Mouse (Mus musculus): ENCODE data around the gene Utp18.

The Utp18 gene

GRCm38 (mm10) chr11:93829327-93829679 lies 56.3 kb downstream of the Utp18 start:
- no peak for DNase-seq (ENCODE audit: low read depth, low spot score)

GRCm38 (mm10) chr11:93828619-93829326 lies 56.8 kb downstream of the Utp18 start:
- DNase-seq (ENCODE audit: low read depth, low spot score) = no peak

GRCm38 (mm10) chr11:93822261-93822660 lies 63.3 kb downstream of the Utp18 start:
- DNase-seq (ENCODE audit: low read depth, low spot score) = no peak

- DNase-seq (ENCODE audit: low read depth, low spot score) = no peak
Observed at GRCm38 (mm10) chr11:93821533-93821932, 64.0 kb downstream of the Utp18 start.

GRCm38 (mm10) chr11:93817966-93818738 lies 67.4 kb downstream of the Utp18 start:
- no peak for DNase-seq (ENCODE audit: low read depth, low spot score)

- no peak for DNase-seq (ENCODE audit: low read depth, low spot score)
Observed at GRCm38 (mm10) chr11:93812955-93813354, 72.6 kb downstream of the Utp18 start.

- DNase-seq (ENCODE audit: low read depth, low spot score) = peak; percentile 74
Observed at GRCm38 (mm10) chr11:93812125-93812868, 73.3 kb downstream of the Utp18 start.

All from 3T3-L1 (cell line).